Mouse (Mus musculus): ENCODE measurements at regions not wholly inside any gene's neighbourhood (a gene's known extent, or its start where the extent isn't known, plus 50 kb on each side); places are given as distances from the start of the nearest gene placed in this dataset.

DNA sequence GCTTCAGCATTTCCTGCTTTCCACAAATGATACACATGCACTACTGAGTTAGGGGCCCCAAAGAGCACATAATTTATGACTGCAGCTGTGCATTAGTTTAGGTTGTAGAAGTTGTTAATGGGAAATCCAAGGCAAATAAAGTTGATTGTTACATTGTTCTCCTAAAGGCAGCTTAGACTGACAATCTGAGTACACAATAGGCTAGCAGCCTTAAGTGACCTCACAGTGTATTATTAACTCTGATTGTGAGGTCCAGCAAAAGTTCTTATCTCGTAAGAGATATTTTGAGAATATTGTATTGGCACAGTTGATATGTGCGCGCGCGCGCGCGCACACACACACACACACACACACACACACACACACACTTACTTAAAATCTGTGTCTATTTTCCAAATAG, 70.5 kb upstream of the Yae1d1 start:
- DNase-seq (ENCODE audit: low read depth, low spot score) = no peak

- DNase-seq (ENCODE audit: low read depth, low spot score) = no peak
These were observed 67.1 kb upstream of the Yae1d1 start for GRCm38 (mm10) chr13:18060265-18060664.

DNA sequence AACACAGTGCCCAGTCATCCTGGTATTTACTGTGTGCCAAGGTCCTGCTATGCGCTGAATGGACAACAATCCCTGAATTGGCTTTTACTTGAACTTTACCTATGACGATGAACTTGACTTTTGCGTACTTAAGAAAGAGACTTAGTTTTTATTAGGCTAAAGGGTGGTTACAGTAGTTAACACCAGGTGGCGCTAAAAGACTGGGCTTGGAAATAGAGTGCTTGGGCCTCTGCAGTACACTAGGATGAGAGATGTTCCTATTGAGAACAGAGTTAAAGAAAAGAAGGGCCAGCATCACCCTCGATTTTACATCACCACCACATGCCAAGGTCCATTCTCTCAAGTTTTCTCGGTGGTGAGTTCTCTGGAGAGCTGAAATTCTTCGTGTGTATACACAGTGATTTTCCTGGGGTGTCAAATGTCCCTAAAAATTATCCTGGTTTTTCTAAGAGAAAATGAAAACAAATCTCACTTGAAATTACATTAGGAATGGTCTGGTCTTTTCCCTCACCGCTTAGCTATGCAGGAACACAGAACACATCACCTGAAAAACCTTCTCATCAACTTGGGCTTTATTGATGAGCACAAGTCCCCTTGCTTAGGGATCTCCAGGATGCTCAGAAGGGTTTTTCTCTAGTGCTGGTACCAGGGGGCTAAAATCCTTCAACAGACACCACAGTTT, 64.2 kb upstream of the Yae1d1 start:
- DNase-seq (ENCODE audit: low read depth, low spot score) = peak; percentile 59

DNA sequence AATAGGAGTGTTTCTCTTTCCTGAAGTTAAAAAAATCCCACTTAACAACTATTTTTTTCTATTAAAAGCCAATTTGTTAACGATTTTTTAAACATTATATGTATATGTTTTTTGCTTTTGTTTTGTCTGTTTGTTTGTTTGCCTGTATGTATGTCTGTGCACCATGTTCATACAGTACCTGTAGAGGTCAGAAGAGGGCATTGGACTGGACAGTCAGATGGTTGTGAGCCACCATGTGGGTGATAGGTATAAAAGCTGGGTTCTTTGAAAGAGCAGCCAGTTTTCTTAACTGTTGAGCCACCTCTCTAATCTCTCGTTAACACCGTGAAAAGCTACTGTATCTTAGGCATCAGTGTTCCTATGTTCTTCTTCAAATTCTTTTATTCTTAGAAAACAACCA, 63.7 kb upstream of the Yae1d1 start:
- DNase-seq (ENCODE audit: low read depth, low spot score) = no peak

- no peak for DNase-seq (ENCODE audit: low read depth, low spot score)
These were observed 50.0 kb upstream of the Yae1d1 start for GRCm38 (mm10) chr13:18043154-18043553.

Data from embryo, embryonic 11.5 days (tissue).